Mouse (Mus musculus): ENCODE data around the gene Mast1. TPM values are rescaled to one million over a fixed set of nuclear protein-coding genes. Genes with fewer than 3 reads are reported as not detected.

Gene Mast1
- polyA plus RNA-seq, 1 experiment from 2014 or later = 3.6 TPM

DNA sequence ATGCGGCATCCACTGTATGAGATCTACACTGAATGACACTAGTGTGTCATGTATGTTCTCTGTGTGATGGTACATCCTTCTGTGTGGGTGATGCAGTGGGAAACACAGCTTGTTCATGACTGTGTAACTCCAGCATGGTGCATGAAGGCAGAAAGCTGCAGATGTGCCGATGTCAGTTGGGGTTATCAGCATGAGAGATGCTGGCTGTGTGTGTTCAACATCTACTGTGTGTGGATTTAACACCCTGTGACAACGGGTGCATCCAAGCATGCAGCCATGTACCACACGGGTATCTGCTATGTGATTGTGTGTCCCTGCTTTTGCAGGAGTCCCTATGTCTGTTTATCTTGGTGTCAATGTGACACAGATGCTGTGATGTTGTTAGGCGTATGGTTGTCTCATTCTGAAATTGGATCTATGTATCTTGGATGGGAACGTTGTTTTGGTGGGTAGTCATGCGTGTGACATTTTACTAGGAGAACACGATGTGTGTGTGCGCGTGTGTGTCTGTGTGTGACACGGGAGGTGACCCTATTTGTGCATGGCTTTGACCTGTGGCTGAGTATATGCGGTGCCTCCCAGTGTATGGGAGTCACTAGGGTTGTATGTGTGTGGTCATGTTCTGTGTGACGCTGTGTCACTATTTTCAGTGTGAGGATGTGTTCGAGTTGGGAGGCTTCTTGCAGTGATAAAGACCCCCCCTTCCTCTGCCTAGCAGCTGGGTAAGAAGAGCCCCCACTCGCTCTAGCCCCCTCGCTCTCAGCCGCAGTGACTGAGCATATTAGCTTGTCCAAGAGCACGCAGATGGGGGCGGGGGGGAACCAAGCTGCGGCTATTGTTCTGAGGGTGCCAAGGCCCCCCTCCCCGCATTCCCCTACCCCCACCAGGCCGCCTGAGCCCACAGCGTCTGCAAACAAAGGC lies 858 bp downstream of the Mast1 start:
- 0 out of 2 replicates have a peak, but pooled peaks cover 5% of the 10 kb centered on the region for H3K9me3 ChIP-seq (ENCODE audit: control insufficient read depth, low read length)
- WGBS = 31% methylated on average over 18 of the region's 23 CpGs
- peak overlapping the region; percentile 43 for H3K4me3 ChIP-seq (ENCODE audit: low read depth, low read length)
- H3K36me3 ChIP-seq (ENCODE audit: control insufficient read depth, insufficient read depth, low read length) = no peaks in the 10 kb centered on the region
- DNase-seq (ENCODE audit: low spot score) = no peak
- 0 out of 2 replicates have a peak, but pooled peaks have one; percentile 13 for ATAC-seq (ENCODE audit: low read depth)
- H3K9ac ChIP-seq (ENCODE audit: low read depth, low read length) = peak overlapping the region; percentile 55
- H3K27me3 ChIP-seq (replicated peaks; ENCODE audit: control insufficient read depth, insufficient read depth, low read length) = peaks cover 63% of the 10 kb centered on the region
- H3K27ac ChIP-seq (replicated peaks; ENCODE audit: low read depth, low read length) = no peak overlapping the region; the same call in 1 of the 2 replicates
- peaks cover 7% of the 10 kb centered on the region; the same call in 1 of the 2 replicates for H3K4me1 ChIP-seq (ENCODE audit: control insufficient read depth, insufficient read depth, low read length)
- peak overlapping the region; percentile 65 for H3K4me2 ChIP-seq (ENCODE audit: low read depth, low read length)

DNA sequence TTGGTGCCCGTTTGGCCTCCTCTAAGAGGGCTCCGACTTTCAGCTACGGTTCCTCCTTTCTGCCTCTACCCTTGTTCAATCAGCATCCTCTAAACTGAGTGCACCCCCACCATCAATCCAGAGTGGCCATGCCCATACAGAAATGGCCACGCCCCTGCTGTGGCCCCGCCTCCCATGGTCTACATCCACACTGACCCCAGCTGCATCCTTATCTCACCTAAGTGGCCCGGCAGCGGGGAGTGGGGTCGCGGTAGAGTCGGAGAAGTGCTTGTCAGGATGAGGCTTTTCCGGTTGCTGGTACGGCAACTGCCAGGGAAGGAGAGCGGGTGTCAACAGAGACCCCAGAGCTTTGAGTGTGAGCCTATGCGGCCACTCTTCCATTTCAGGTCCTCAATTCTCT lies 1.7 kb downstream of the Mast1 start:
- 5% methylated on average over 14 of the region's 14 CpGs for WGBS
- ATAC-seq (ENCODE audit: low read depth) (peak; percentile 24; the same call in 1 of the 2 replicates), DNase-seq (ENCODE audit: low spot score) (no peak)
- Histone ChIP-seq H3K36me3 (ENCODE audit: control insufficient read depth, insufficient read depth, low read length) (no peaks in the 10 kb centered on the region), H3K9ac (ENCODE audit: low read depth, low read length) (no peak overlapping the region), H3K4me2 (ENCODE audit: low read depth, low read length) (peak overlapping the region; percentile 1; the same call in 1 of the 2 replicates), H3K4me3 (ENCODE audit: low read depth, low read length) (peak overlapping the region; percentile 0; the same call in 1 of the 2 replicates), H3K27me3 (replicated peaks; ENCODE audit: control insufficient read depth, insufficient read depth, low read length) (peaks cover 65% of the 10 kb centered on the region), H3K27ac (replicated peaks; ENCODE audit: low read depth, low read length) (no peak overlapping the region), H3K9me3 (ENCODE audit: control insufficient read depth, low read length) (0 out of 2 replicates have a peak, but pooled peaks cover 5% of the 10 kb centered on the region), H3K4me1 (ENCODE audit: control insufficient read depth, insufficient read depth, low read length) (peaks cover 7% of the 10 kb centered on the region; the same call in 1 of the 2 replicates)

DNA sequence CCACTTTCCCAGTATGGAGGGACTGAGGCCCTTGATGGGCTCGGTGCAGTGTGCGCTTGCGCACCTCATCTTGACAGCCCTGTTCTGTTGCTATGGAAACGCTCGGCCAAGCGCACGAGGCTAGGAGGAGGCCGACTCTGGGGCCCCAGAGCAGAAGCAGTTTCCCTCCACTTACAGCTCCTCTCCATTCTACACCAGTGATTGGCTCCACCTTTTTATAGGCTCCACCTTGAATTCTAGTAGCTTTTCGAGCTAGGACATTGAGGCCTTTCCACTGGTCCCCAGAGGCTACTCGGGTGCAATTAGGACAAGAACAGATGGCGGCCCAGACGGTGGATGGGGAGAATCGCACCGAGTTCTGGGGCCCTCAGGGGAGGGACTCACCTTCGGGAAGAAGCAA lies 2.3 kb downstream of the Mast1 start:
- Histone ChIP-seq H3K27me3 (replicated peaks; ENCODE audit: control insufficient read depth, insufficient read depth, low read length) (peaks cover 68% of the 10 kb centered on the region), H3K27ac (replicated peaks; ENCODE audit: low read depth, low read length) (no peak overlapping the region), H3K4me2 (ENCODE audit: low read depth, low read length) (peak overlapping the region; percentile 1; the same call in 1 of the 2 replicates), H3K4me1 (ENCODE audit: control insufficient read depth, insufficient read depth, low read length) (peaks cover 7% of the 10 kb centered on the region; the same call in 1 of the 2 replicates), H3K9ac (ENCODE audit: low read depth, low read length) (no peak overlapping the region), H3K9me3 (ENCODE audit: control insufficient read depth, low read length) (0 out of 2 replicates have a peak, but pooled peaks cover 5% of the 10 kb centered on the region), H3K36me3 (ENCODE audit: control insufficient read depth, insufficient read depth, low read length) (no peaks in the 10 kb centered on the region), H3K4me3 (ENCODE audit: low read depth, low read length) (peak overlapping the region; percentile 0; the same call in 1 of the 2 replicates)
- DNase-seq (ENCODE audit: low spot score) (peak; percentile 84), ATAC-seq (ENCODE audit: low read depth) (peak; percentile 76)
- WGBS = 2% methylated on average over 15 of the region's 15 CpGs

DNA sequence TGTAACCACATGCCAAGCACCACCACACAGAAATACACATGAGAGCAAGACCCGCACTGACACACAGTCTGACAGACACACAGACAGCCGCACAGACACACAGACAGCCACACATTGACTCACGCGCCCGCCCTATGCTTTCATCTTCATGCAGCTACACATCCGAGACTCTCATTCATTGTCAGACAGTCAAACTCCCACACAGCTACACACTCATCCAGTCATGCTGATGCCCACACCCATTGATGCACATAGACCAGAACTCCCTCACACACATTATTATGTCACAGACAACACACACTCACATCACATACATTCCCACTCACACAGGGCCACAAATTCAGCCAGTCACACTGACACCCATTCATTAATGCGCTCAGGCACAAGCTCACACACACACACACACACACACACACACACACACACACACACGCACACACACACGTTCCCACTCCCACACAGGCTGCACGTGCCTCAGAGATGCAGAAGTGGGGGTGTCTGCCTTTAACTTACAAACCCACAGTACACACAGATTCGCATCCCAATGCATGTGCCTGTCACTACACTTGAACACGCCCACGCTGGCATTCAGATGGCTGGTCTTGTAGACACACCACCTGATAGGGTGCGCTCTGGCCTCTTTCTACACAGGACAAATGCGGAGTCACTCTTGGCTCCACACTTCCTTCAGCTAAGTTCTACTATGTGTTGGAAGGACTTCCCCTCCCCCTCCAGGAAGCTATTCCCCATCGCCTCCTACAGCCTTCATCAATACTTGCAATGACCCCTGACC lies 3.2 kb downstream of the Mast1 start:
- H3K27ac ChIP-seq (replicated peaks; ENCODE audit: low read depth, low read length) = no peak overlapping the region
- no peak overlapping the region for H3K4me2 ChIP-seq (ENCODE audit: low read depth, low read length)
- no peak overlapping the region for H3K4me3 ChIP-seq (ENCODE audit: low read depth, low read length)
- DNase-seq (ENCODE audit: low spot score) (no peak), ATAC-seq (ENCODE audit: low read depth) (no peak)
- H3K9me3 ChIP-seq (ENCODE audit: control insufficient read depth, low read length) = 0 out of 2 replicates have a peak, but pooled peaks cover 4% of the 10 kb centered on the region
- H3K9ac ChIP-seq (ENCODE audit: low read depth, low read length) = no peak overlapping the region
- peaks cover 72% of the 10 kb centered on the region for H3K27me3 ChIP-seq (replicated peaks; ENCODE audit: control insufficient read depth, insufficient read depth, low read length)
- H3K36me3 ChIP-seq (ENCODE audit: control insufficient read depth, insufficient read depth, low read length) = no peaks in the 10 kb centered on the region
- 81% methylated on average over 16 of the region's 16 CpGs for WGBS
- peaks cover 11% of the 10 kb centered on the region for H3K4me1 ChIP-seq (ENCODE audit: control insufficient read depth, insufficient read depth, low read length)

DNA sequence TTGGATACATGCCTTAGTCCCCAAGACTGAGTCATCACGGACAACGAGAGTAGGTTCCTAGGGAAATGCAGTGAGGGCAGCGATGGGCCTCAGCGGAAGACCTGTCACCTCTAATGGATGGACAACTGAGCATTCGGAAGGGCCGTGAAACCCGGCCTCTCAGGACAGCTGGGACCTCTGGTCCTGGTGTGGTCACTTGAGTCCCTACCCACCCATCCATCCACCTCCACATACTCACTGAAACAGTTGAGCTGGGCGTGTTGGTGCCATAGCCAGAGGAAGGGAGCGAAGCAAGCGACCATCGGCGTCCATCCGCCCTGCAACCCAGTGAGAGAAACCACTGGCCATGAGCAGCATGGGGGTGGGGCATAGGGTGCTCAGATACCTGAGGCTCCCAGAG lies 6.6 kb downstream of the Mast1 start:
- 86% methylated on average over 13 of the region's 13 CpGs for WGBS
- peaks cover 42% of the 10 kb centered on the region for H3K27me3 ChIP-seq (replicated peaks; ENCODE audit: control insufficient read depth, insufficient read depth, low read length)

DNA sequence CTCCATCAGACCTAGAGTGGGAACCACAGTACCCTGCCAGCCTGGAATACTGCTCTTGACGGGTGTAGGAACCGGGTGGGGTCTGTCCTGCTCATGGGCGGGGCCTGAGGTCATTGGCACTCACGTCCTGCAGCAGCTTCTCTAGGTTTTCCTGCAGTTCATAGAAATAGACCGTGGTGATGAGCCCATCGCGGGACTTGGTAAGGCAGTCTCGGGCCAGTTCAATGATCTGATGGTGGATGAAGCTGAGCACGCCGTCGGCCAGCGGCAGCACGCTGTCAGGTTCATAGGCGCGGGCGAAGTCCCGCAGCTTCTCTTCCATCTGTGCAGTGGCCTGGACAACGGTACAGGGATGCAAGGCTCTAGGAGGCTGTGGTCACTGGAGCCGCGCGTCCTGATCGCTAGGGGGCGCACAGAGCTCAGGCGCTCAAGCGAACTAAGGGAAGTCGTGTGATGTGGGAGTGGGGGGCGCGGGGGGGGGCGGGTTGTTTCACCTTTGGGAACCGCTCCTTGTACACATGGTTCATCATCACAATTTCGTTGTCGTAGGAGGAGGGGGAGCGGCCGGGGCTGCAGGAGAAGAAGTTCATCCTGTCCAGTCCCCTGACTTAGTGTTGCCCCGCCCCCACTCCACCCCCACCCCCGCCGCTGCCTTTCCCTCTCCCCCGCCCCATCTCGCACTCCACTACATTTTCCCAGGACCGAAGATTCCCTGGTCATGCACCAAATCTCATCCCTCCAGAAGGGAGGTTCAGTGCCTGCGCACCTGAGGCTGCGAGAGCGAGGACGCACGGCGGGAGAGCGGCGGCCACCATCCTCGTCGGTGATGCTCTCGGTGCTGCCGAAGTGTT lies 8.5 kb downstream of the Mast1 start:
- Histone ChIP-seq H3K9ac (ENCODE audit: low read depth, low read length) (peak overlapping the region; percentile 34), H3K4me2 (ENCODE audit: low read depth, low read length) (peak overlapping the region; percentile 70), H3K9me3 (ENCODE audit: control insufficient read depth, low read length) (no peaks in the 10 kb centered on the region), H3K4me3 (ENCODE audit: low read depth, low read length) (peak overlapping the region; percentile 40), H3K27me3 (replicated peaks; ENCODE audit: control insufficient read depth, insufficient read depth, low read length) (peaks cover 23% of the 10 kb centered on the region), H3K27ac (replicated peaks; ENCODE audit: low read depth, low read length) (no peak overlapping the region), H3K36me3 (ENCODE audit: control insufficient read depth, insufficient read depth, low read length) (no peaks in the 10 kb centered on the region), H3K4me1 (ENCODE audit: control insufficient read depth, insufficient read depth, low read length) (peaks cover 6% of the 10 kb centered on the region; the same call in 1 of the 2 replicates)
- whole genome bisulfite sequencing = 3% methylated on average over 40 of the region's 52 CpGs
- peak; percentile 69 for DNase-seq (ENCODE audit: low spot score)
- ATAC-seq (ENCODE audit: low read depth) = peak; percentile 84

More for the DNA sequence above, 6.6 kb downstream of the Mast1 start:
- Histone ChIP-seq H3K27ac (replicated peaks; ENCODE audit: low read depth, low read length) (no peak overlapping the region), H3K4me2 (ENCODE audit: low read depth, low read length) (no peak overlapping the region), H3K36me3 (ENCODE audit: control insufficient read depth, insufficient read depth, low read length) (no peaks in the 10 kb centered on the region), H3K4me3 (ENCODE audit: low read depth, low read length) (no peak overlapping the region), H3K9ac (ENCODE audit: low read depth, low read length) (no peak overlapping the region), H3K4me1 (ENCODE audit: control insufficient read depth, insufficient read depth, low read length) (peaks cover 6% of the 10 kb centered on the region; the same call in 1 of the 2 replicates), H3K9me3 (ENCODE audit: control insufficient read depth, low read length) (no peaks in the 10 kb centered on the region)
- ATAC-seq (ENCODE audit: low read depth) = no peak
- no peak for DNase-seq (ENCODE audit: low spot score)

DNA sequence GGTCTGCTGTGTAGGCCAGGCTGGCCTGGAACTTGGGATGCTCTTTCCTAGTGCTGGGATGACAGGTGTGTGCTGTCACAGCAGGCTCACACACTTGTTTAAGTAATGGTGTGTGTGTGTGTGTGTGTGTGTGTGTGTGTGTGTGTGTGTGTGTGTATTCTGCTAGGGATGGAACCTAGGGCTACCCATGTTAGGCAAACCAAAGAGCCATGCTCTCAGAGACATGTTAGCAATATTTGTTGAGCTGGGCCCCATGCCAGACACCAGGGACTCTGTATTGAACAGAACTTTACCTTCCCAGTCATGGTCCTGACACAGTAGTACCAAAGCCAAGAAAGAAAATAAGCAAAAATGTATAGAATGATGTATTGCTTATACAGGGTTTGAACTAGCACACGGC lies 9.6 kb downstream of the Mast1 start:
- peaks cover 21% of the 10 kb centered on the region for H3K27me3 ChIP-seq (replicated peaks; ENCODE audit: control insufficient read depth, insufficient read depth, low read length)
- no peak for ATAC-seq (ENCODE audit: low read depth)

More for the DNA sequence above, 9.6 kb downstream of the Mast1 start:
- Histone ChIP-seq H3K9me3 (ENCODE audit: control insufficient read depth, low read length) (no peaks in the 10 kb centered on the region), H3K4me1 (ENCODE audit: control insufficient read depth, insufficient read depth, low read length) (peaks cover 6% of the 10 kb centered on the region; the same call in 1 of the 2 replicates), H3K27ac (replicated peaks; ENCODE audit: low read depth, low read length) (no peak overlapping the region), H3K4me2 (ENCODE audit: low read depth, low read length) (no peak overlapping the region), H3K36me3 (ENCODE audit: control insufficient read depth, insufficient read depth, low read length) (no peaks in the 10 kb centered on the region), H3K9ac (ENCODE audit: low read depth, low read length) (no peak overlapping the region), H3K4me3 (ENCODE audit: low read depth, low read length) (no peak overlapping the region)
- no peak for DNase-seq (ENCODE audit: low spot score)
- 74% methylated on average over 1 of the region's 1 CpGs for WGBS
